ENCODE assay signal across 9 mouse cellular contexts in genomic region chr9:64771236-64771635, GRCm38 (mm10). TPM values are rescaled to one million over a fixed set of nuclear protein-coding genes. Genes with fewer than 3 reads are reported as not detected.
A peak's percentile ranks its signal among the peaks of the same experiment; 100 is the strongest.
DNase-seq lines count a peak whose midpoint lies in the region; ATAC-seq lines count a peak whose summit lies in the region.
"Had no signal": no experiment of that assay in that cellular context is flagged by ENCODE, and none has a peak within 500 bp of the region (broad histone marks: within the 10 kb centered on the region; RNA-seq: fewer than 3 reads in every experiment).

No protein-coding gene starts in this region.

- peaks cover 26% of the 10 kb centered on the region for H3K4me1 ChIP-seq in liver, embryonic 15.5 days (replicated peaks)

- no peak overlapping the region for H3K4me3 ChIP-seq in liver, embryonic 15.5 days (replicated peaks)
- H3K4me3 ChIP-seq: myocyte had no signal

- peak; percentile 16 for DNase-seq in cerebellum, adult 9-11 months
- DNase-seq in cerebellum, adult 11 months = no peak
- DNase-seq in retina, postnatal 1 day = peak; percentile 80
- no peak for DNase-seq in retina, embryonic 14.5 days (ENCODE audit: low spot score)
- DNase-seq in heart, postnatal 25 days (ENCODE audit: low spot score) = peak; percentile 43
- peak; percentile 39 for DNase-seq in thymus, postnatal 4 days
- DNase-seq in ovary, adult 18-20 months (ENCODE audit: low spot score) = no peak

- H3K27ac ChIP-seq in liver, embryonic 15.5 days (replicated peaks) = no peak overlapping the region

- H3K4me2 ChIP-seq in liver, embryonic 15.5 days = no peak overlapping the region

- no peaks in the 10 kb centered on the region for H3K9me3 ChIP-seq in liver, embryonic 15.5 days (replicated peaks)

- no peaks in the 10 kb centered on the region for H3K27me3 ChIP-seq in liver, embryonic 15.5 days

- peak; percentile 31; the same call in 1 of the 2 replicates for ATAC-seq in liver, embryonic 15.5 days (ENCODE audit: insufficient read depth)

- WGBS in liver, embryonic 15.5 days (ENCODE audit: insufficient replicate concordance) = 14% methylated on average over 5 of the region's 5 CpGs

- H3K9ac ChIP-seq in liver, embryonic 15.5 days = no peak overlapping the region

- intact Hi-C loops in heart, postnatal 25 days (cut with DNase I) = no loop called here

- H3K36me3 ChIP-seq in liver, embryonic 15.5 days (replicated peaks) = no peaks in the 10 kb centered on the region

RNA-seq across cellular contexts. Expression of gene Rab11a, which starts 33.7 kb away (rescaled TPM):
- total RNA-seq in heart, postnatal 25 days (2021) = 100 to 1,000 TPM; 170 to 191 TPM
- 192 and 214 TPM in 2 replicates for polyA plus RNA-seq in liver, embryonic 15.5 days (2015; fragmentation: Nextera tagmentation; extraction: Ambion mirVana)

RNA-seq across cellular contexts. Expression of gene Dennd4a, which starts 39.9 kb away (rescaled TPM):
- total RNA-seq in heart, postnatal 25 days (2021) = 1 to 10 TPM; 6.9 to 7.9 TPM
- 34.2 and 41.6 TPM in 2 replicates for polyA plus RNA-seq in liver, embryonic 15.5 days (2015; fragmentation: Nextera tagmentation; extraction: Ambion mirVana)

Comparison
In these comparisons a context has a peak if more than half of its experiments do, and no peak if none do; other contexts are left out.
1. DNase-seq: peak in cerebellum, adult 9-11 months (single experiment), retina, postnatal 1 day (single experiment), heart, postnatal 25 days (single experiment) and thymus, postnatal 4 days (single experiment); none in cerebellum, adult 11 months (single experiment), retina, embryonic 14.5 days (single experiment) and ovary, adult 18-20 months (single experiment).